Mouse (Mus musculus) cerebellum, adult 18-20 months (tissue): ENCODE data around the gene Blmh.

Experiments used
- DNase-seq, 2 experiments: peaks; one replicate each; pipeline ENCODE4 v3.0.0; 2021

The Blmh gene

GRCm38 (mm10) chr11:77002361-77002760 lies 77.8 kb downstream of the Blmh start:
- no peak for DNase-seq

DNA sequence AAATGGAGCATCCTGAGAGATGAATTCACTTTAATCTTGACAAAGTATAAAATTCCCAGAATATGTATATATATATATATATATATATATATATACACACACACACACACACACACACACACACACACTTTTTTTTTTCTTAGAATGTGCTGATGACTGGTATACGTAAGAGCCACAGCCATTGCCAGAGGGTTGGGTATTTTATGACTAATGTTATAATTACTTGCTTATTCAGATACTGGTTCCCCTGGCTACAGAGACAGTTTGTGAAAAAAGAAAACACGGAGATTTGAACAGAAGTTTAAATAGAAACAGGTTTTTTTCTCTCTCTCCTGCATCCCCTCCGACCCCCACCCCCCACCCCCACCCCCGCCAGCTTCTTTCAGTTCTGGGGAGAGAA lies 81.3 kb downstream of the Blmh start:
- no peak for DNase-seq

- DNase-seq: peak; percentile 5 to 20
Observed at GRCm38 (mm10) chr11:77006616-77007015, 82.0 kb downstream of the Blmh start.

DNA sequence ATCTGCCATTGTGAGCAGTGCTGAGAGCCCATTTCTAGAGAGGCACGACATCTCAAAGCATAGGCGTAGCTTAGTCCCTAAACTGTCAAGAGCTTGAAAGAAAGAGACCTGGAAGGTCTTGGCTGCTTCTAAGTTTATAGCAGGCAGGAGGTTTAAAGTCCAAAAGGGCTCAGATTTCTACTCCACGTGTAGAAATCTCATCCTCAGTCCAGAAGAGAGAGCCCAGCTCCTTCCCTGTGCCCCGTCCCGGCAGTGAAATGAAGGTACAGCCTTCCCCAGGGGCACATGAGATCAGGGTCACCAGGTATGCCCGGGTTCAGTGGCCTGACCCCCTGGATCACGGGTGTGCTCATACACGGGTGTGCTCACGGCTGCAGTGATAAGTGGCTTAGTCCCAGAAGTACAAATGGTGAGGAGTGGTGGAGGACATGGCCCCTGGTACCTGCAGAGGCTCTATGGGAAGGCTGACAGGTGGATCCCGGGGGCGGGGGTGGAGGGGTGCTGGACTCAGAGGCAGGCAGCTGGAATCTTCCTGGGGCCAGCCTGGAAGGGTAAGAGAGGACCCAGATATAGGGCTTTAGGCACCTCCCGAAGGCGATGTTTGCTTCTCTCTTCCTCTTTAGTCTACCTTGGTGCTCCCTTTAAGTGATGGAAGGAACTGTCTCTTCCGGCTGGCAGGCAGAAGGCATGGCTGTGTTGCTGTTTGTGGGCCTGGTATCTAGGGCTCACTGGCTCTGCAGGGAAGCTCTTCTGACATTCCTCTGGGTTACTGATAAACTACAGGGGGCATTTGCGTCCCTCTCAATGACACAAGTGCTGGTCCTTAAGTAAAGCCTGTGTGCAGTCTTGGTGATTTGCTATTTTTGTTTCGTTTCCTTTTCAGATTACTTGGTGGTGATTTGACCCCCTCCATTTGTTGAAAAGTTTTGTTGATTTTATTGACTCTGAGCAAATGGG lies 84.7 kb downstream of the Blmh start:
- DNase-seq: no peak

GRCm38 (mm10) chr11:77010762-77011475 lies 86.3 kb downstream of the Blmh start:
- no peak for DNase-seq

- no peak for DNase-seq
Observed at GRCm38 (mm10) chr11:77018046-77018445, 93.4 kb downstream of the Blmh start.

DNA sequence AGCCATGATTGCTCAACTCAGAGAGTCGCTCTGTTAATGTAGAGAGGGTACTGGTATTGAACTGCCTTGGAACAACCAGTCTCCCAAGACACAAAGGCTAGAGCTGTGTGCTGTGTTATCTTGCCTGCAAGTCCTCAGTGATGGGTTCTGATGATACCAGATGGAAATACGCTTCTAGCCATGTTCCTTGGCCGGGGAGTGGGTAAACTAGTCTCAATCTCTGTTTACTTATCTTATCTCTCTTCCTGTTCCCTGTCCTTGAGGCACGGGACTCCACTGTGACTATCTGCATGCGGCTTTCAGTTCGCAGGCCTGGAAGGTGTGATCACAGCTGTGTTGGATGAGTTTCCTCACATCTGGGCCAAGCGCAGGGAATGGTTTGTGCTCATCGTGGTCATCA lies 94.9 kb downstream of the Blmh start:
- no peak for DNase-seq

- DNase-seq: no peak
Observed at GRCm38 (mm10) chr11:77021749-77022396, 97.3 kb downstream of the Blmh start.

DNA sequence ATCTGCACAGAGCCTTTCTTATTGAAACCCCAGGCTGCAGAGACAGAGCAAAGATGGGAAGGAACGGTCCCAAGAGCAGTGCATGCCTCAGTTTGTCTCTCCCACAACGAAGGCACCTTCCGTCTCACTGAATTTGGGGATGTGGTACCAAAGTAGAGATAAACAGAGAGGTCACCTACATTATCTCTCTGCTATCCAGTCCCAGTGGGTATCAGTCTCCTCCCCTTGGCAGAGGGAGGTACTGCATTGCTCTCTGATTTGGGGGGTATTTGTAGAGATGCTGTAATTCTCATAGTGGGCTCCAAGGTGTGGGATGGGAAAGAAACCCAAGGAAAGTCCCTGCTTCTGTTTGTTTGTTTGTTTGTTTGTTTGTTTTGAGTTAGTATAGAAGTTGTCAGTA lies 102.0 kb downstream of the Blmh start:
- no peak for DNase-seq

DNA sequence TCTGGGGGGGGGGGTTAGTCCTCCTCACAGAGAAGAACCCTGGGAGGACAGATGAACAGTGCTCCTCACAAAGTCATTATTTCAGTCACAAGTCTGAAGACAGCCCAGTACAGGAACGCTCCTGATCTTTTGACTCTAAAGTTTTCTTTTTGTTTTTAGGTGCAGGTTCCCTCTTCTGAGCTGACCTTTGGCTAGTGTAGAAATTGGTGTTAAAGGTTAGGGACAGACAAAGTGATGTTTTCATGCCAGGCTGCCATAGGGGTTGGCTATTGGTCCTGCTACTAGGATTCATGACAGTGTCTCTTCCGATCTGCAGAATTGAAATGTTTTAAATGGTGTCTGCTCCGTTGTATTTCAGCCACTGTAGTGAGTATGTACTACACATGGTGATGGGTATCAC lies 103.5 kb downstream of the Blmh start:
- DNase-seq: no peak

DNA sequence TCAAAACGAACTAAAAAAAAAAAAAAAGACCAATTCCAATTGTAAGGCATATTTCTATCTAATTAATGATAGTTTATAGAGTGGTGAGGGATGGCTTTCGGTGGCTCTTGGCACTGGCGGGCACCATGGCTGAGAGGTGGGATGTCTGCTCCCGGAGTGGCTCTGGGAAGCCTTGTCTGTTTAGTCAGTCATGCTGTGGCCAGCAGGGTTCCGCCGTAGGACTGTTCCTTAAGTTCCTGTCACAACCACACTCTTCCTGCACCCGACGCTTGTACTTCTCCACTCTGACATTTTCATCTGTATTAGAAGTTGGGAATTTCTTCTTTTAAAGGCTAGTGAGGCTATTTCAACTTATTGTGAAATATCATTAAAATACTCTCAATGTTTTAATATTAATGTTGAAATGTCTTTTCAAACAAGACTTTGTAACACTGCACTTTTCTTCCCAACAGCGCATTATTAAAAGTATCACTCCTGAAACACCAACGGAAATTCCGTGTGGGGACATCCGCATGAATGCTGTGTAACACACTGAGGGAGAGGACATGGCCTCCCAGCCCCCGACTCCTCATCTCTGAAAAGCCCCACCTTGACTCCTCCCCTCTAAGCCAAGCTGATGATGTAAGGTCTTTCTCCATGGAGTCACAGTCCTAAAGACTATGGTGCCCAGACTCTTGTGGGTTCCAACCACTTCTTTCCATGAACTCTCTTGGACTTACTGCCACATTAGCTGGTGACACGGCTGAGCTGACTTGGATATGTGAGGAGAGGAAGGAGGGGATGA lies 106.7 kb downstream of the Blmh start:
- no peak for DNase-seq
